Mouse (Mus musculus) ES-Bruce4 (cell line): ENCODE results near the gene Rptor. TPM values are rescaled to one million over a fixed set of nuclear protein-coding genes. Genes with fewer than 3 reads are reported as not detected.

Experiments
- H3K27ac ChIP-seq: 2 replicates; pipeline ENCODE4 v1.5.1; 2012; ENCODE audit warnings: low read length, inconsistent platforms; ENCODE audit not compliant: insufficient read depth
- H3K27me3 ChIP-seq: 2 replicates; pipeline ENCODE4 v1.6.1; 2012; ENCODE audit warnings: mild to moderate bottlenecking, low read length, inconsistent platforms; ENCODE audit not compliant: control insufficient read depth, poor library complexity, insufficient read depth, severe bottlenecking
- H3K36me3 ChIP-seq: 2 replicates; pipeline ENCODE4 v1.6.1; 2012; ENCODE audit warnings: inconsistent platforms, mild to moderate bottlenecking, low read length, moderate library complexity; ENCODE audit not compliant: control insufficient read depth, poor library complexity, insufficient read depth, severe bottlenecking
- H3K4me1 ChIP-seq: one replicate; pipeline ENCODE4 v1.8.1; 2011; ENCODE audit warnings: low read length; ENCODE audit not compliant: control insufficient read depth, insufficient read depth
- H3K4me3 ChIP-seq: 2 replicates; pipeline ENCODE4 v1.5.1; 2011; ENCODE audit warnings: low read depth, mild to moderate bottlenecking, low read length
- H3K9ac ChIP-seq: 2 replicates; pipeline ENCODE4 v1.6.1; 2012; ENCODE audit warnings: low read depth, mild to moderate bottlenecking, inconsistent platforms; ENCODE audit not compliant: poor library complexity, severe bottlenecking
- H3K9me3 ChIP-seq: replicated peaks from 2 replicates; pipeline ENCODE4 v1.6.1; 2012; ENCODE audit warnings: mild to moderate bottlenecking, low read length, inconsistent platforms; ENCODE audit not compliant: control insufficient read depth, poor library complexity, insufficient read depth, severe bottlenecking
- CTCF ChIP-seq: IDR thresholded peaks from one replicate; pipeline ENCODE4 v1.8.1; 2011; ENCODE audit warnings: low read depth, low read length
- EP300 ChIP-seq: IDR thresholded peaks from 2 replicates; pipeline ENCODE4 v1.6.1; 2011; ENCODE audit warnings: low read depth, low read length; ENCODE audit not compliant: insufficient read depth
- POLR2A ChIP-seq: IDR thresholded peaks from one replicate; pipeline ENCODE4 v1.8.1; 2011; ENCODE audit warnings: low read length; ENCODE audit not compliant: insufficient read depth
- polyA plus RNA-seq: library from polyadenylated mRNA; stranded (reverse); fragments of >200 nt; gene quantifications from 2 replicates; pipeline ENCODE4 v1.2.4, GENCODE M21; 2011; ENCODE audit warnings: low read depth; ENCODE audit not compliant: missing spikeins, insufficient read depth, insufficient read length

Gene Rptor
- polyA plus RNA-seq, 1 experiment = 41.5 TPM

- Histone ChIP-seq H3K27ac (no peak overlapping the region), H3K27me3 (no peaks in the 10 kb centered on the region), H3K36me3 (peaks cover 10% of the 10 kb centered on the region), H3K9ac (no peak overlapping the region), H3K4me1 (no peaks in the 10 kb centered on the region), H3K9me3 (no peaks in the 10 kb centered on the region), H3K4me3 (no peak overlapping the region)
- TF ChIP-seq CTCF = no peak
- no peak for TF ChIP-seq POLR2A
- no peak for TF ChIP-seq EP300
Measured at GRCm38 (mm10) chr11:119918521-119918920, 315.8 kb downstream of the Rptor start.

DNA sequence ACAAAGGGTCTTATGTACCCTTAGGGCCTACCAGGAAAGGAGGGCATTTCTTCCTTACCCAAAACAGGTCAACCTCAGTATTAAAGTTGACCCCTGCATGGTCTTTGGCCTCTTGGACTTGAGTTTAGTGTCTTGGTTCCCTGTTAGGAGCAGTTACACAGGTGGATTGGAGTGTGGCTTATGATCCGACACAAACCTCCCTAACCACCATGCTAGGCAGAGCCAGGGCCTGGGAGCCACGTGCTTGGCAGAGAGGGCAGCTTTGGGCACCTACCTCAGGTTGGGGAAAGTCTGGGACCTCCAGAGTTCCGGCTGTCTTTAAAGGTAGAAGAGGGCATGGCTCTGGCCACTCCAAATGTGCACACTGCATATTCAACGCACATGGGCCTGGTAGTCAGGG, 316.7 kb downstream of the Rptor start:
- Histone ChIP-seq H3K27ac (no peak overlapping the region), H3K9ac (no peak overlapping the region), H3K4me3 (no peak overlapping the region), H3K4me1 (no peaks in the 10 kb centered on the region), H3K27me3 (no peaks in the 10 kb centered on the region), H3K36me3 (peaks cover 10% of the 10 kb centered on the region), H3K9me3 (no peaks in the 10 kb centered on the region)
- TF ChIP-seq POLR2A (no peak), EP300 (no peak), CTCF (no peak)

DNA sequence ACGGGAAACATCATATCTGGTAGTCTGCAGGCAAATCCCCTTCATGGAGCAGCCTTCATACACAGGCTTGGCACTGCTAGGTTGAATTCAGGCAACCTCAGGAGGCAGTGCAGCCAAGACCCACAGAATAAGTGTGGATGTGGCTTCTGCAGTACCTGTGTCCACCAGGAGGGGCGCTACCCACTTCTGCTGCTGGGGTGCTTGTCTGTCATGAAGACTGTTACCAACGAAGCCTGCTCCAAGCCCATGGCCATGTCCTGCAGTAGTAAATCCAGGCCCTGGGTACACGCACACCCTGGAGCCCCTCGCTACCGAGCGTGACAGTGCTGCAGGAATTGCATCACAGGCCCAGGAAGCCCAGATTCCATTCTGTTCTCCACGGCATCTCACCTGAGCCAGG, 317.2 kb downstream of the Rptor start:
- Histone ChIP-seq H3K27ac (no peak overlapping the region), H3K27me3 (no peaks in the 10 kb centered on the region), H3K4me3 (no peak overlapping the region), H3K4me1 (no peaks in the 10 kb centered on the region), H3K9me3 (no peaks in the 10 kb centered on the region), H3K36me3 (peaks cover 10% of the 10 kb centered on the region), H3K9ac (no peak overlapping the region)
- no peak for TF ChIP-seq EP300
- peak; percentile 88 for TF ChIP-seq CTCF

DNA sequence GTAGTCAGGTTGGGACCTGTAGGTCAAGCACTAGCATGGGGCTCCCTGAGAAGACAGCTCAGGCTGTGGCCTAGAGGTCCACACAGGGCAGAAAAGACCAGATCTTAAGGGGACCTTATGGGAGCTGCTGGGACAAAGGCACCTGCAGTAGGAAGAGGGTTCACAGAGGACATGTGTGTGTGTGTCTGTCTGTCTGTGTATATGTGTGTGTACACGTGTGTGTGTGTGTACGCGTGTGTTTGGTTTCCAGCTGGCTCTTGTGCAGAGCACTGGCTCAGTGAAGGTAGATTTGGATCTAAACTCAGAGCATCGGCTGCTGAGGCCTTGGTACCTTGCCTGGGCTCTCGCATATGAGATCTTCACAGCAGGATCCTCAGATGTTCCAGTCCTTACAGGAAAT, 318.0 kb downstream of the Rptor start:
- Histone ChIP-seq H3K4me1 (no peaks in the 10 kb centered on the region), H3K9ac (no peak overlapping the region), H3K9me3 (no peaks in the 10 kb centered on the region), H3K27ac (no peak overlapping the region), H3K36me3 (peaks cover 10% of the 10 kb centered on the region), H3K27me3 (no peaks in the 10 kb centered on the region), H3K4me3 (no peak overlapping the region)
- TF ChIP-seq POLR2A = no peak
- TF ChIP-seq EP300 = no peak
- TF ChIP-seq CTCF = no peak

DNA sequence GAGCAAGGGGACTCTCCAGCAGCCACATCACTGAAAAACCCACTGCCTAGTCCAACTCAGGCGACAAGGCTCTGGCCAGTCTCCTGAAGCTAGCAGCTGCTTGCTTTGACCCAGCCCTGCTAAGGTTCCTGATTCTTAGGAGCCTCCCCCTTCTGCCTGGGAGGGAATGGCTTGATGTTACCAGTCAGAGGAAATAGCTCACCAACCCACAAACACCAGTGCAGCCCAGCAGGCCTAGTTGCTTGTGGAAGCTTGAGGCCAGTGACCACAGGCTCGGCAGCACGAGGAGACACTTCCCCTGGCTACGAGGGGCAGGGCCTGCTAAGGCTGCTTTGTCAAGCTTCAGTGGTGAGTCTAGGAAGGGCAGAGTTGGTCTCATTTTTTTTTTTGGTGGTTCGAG, 322.5 kb downstream of the Rptor start:
- H3K36me3 ChIP-seq = no peaks in the 10 kb centered on the region
- peaks cover 3% of the 10 kb centered on the region for H3K4me1 ChIP-seq
- H3K27me3 ChIP-seq = no peaks in the 10 kb centered on the region
- TF ChIP-seq EP300 (no peak), POLR2A (no peak), CTCF (no peak)
- no peak overlapping the region for H3K4me3 ChIP-seq
- no peak overlapping the region for H3K27ac ChIP-seq
- no peak overlapping the region for H3K9ac ChIP-seq
- H3K9me3 ChIP-seq = no peaks in the 10 kb centered on the region

DNA sequence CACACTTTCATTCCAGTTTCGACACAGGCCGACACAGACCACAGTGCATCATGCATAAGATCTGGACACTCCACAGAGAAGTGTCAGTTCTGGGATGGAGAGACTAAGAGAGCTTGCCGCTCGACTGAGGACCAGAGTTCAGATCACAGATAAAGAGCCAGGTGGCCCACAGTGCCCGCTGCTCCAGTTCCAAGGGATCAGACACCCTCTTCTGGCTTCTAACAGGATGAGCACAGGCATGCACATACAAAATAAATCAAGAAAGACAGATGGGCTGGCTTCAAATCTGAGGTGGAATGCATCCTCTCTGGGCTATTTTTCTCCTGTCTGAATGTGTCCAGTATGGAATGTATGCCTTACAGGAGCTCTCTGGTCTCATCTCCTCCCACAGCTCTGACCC, 324.1 kb downstream of the Rptor start:
- Histone ChIP-seq H3K27me3 (no peaks in the 10 kb centered on the region), H3K4me1 (peaks cover 5% of the 10 kb centered on the region), H3K9ac (no peak overlapping the region), H3K9me3 (no peaks in the 10 kb centered on the region; the same call in 1 of the 2 replicates), H3K27ac (no peak overlapping the region), H3K4me3 (no peak overlapping the region), H3K36me3 (no peaks in the 10 kb centered on the region)
- TF ChIP-seq POLR2A = no peak
- no peak for TF ChIP-seq CTCF
- no peak for TF ChIP-seq EP300
